In genomic region chr9:66507684-66508083, GRCm38 (mm10) we compare ENCODE assay signal across 25 mouse cellular contexts. TPM values are rescaled to one million over a fixed set of nuclear protein-coding genes. Genes with fewer than 3 reads are reported as not detected.
DNase-seq lines count a peak whose midpoint lies in the region; ATAC-seq and TF ChIP-seq lines count a peak whose summit lies in the region.
"Had no signal": no experiment of that assay in that cellular context is flagged by ENCODE, and none has a peak within 500 bp of the region (broad histone marks: within the 10 kb centered on the region; RNA-seq: fewer than 3 reads in every experiment).

No protein-coding gene starts in this region.

- no peaks in the 10 kb centered on the region for H3K27me3 ChIP-seq in heart, embryonic 12.5 days (replicated peaks)
- H3K27me3 ChIP-seq in liver, embryonic 12.5 days (replicated peaks), result no peaks in the 10 kb centered on the region
- no peaks in the 10 kb centered on the region for H3K27me3 ChIP-seq in liver, postnatal 0 days (ENCODE audit: insufficient read depth, low read length)
- no peaks in the 10 kb centered on the region for H3K27me3 ChIP-seq in neural tube, embryonic 12.5 days (replicated peaks)
- H3K27me3 ChIP-seq in neural tube, embryonic 15.5 days (replicated peaks), result no peaks in the 10 kb centered on the region
- H3K27me3 ChIP-seq: embryonic facial prominence, embryonic 12.5 days; midbrain, embryonic 12.5 days had no signal

- H3K36me3 ChIP-seq in heart, embryonic 12.5 days, result peaks cover 63% of the 10 kb centered on the region
- peaks cover 75% of the 10 kb centered on the region for H3K36me3 ChIP-seq in liver, embryonic 12.5 days
- peaks cover 68% of the 10 kb centered on the region for H3K36me3 ChIP-seq in liver, postnatal 0 days (replicated peaks; ENCODE audit: insufficient read depth, low read length)
- H3K36me3 ChIP-seq in neural tube, embryonic 12.5 days, result peaks cover 55% of the 10 kb centered on the region
- H3K36me3 ChIP-seq in neural tube, embryonic 15.5 days, result peaks cover 61% of the 10 kb centered on the region

- no peak for ATAC-seq in heart, embryonic 12.5 days (ENCODE audit: insufficient number of reproducible peaks, low FRiP score)
- ATAC-seq in liver, embryonic 12.5 days, result no peak
- no peak for ATAC-seq in liver, postnatal 0 days
- no peak for ATAC-seq in neural tube, embryonic 12.5 days (ENCODE audit: low FRiP score, low read depth)
- ATAC-seq in neural tube, embryonic 15.5 days (ENCODE audit: low FRiP score), result no peak
- ATAC-seq: forebrain, embryonic 16.5 days; intestine, postnatal 0 days had no signal

- no peaks in the 10 kb centered on the region for H3K9me3 ChIP-seq in heart, embryonic 12.5 days (replicated peaks)
- no peaks in the 10 kb centered on the region for H3K9me3 ChIP-seq in liver, embryonic 12.5 days (replicated peaks)
- no peaks in the 10 kb centered on the region for H3K9me3 ChIP-seq in liver, postnatal 0 days (ENCODE audit: low read length)
- no peaks in the 10 kb centered on the region for H3K9me3 ChIP-seq in neural tube, embryonic 12.5 days
- H3K9me3 ChIP-seq in neural tube, embryonic 15.5 days (replicated peaks), result no peaks in the 10 kb centered on the region
- H3K9me3 ChIP-seq: embryonic facial prominence, embryonic 12.5 days; midbrain, embryonic 12.5 days had no signal

- 82% methylated on average over 3 of the region's 3 CpGs for WGBS in heart, embryonic 12.5 days
- WGBS in liver, embryonic 12.5 days (ENCODE audit: insufficient replicate concordance), result 86% methylated on average over 3 of the region's 3 CpGs
- WGBS in liver, postnatal 0 days (ENCODE audit: insufficient replicate concordance), result 91% methylated on average over 3 of the region's 3 CpGs
- WGBS in neural tube, embryonic 12.5 days, result 85% methylated on average over 3 of the region's 3 CpGs
- WGBS in neural tube, embryonic 15.5 days, result 97% methylated on average over 3 of the region's 3 CpGs

- H3K4me1 ChIP-seq in heart, embryonic 12.5 days (replicated peaks), result peaks cover 30% of the 10 kb centered on the region
- H3K4me1 ChIP-seq in liver, embryonic 12.5 days, result peaks cover 94% of the 10 kb centered on the region
- H3K4me1 ChIP-seq in liver, postnatal 0 days (ENCODE audit: insufficient read depth), result peaks cover 40% of the 10 kb centered on the region
- H3K4me1 ChIP-seq in neural tube, embryonic 12.5 days, result peaks cover 28% of the 10 kb centered on the region
- H3K4me1 ChIP-seq in neural tube, embryonic 15.5 days, result peaks cover 19% of the 10 kb centered on the region

- H3K9ac ChIP-seq in heart, embryonic 12.5 days, result peak overlapping the region; percentile 4; the same call in 1 of the 2 replicates
- no peak overlapping the region for H3K9ac ChIP-seq in liver, embryonic 12.5 days
- H3K9ac ChIP-seq in liver, postnatal 0 days (replicated peaks), result no peak overlapping the region
- 0 out of 2 replicates have a peak overlapping the region, but pooled peaks have one; percentile 13 for H3K9ac ChIP-seq in neural tube, embryonic 12.5 days
- no peak overlapping the region for H3K9ac ChIP-seq in neural tube, embryonic 15.5 days (replicated peaks)
- H3K9ac ChIP-seq: embryonic facial prominence, embryonic 12.5 days; lung, embryonic 14.5 days; midbrain, embryonic 12.5 days had no signal

- no peak overlapping the region for H3K4me2 ChIP-seq in heart, embryonic 12.5 days
- no peak overlapping the region for H3K4me2 ChIP-seq in liver, embryonic 12.5 days
- no peak overlapping the region for H3K4me2 ChIP-seq in liver, postnatal 0 days (ENCODE audit: low read depth, low read length)
- no peak overlapping the region for H3K4me2 ChIP-seq in neural tube, embryonic 12.5 days (replicated peaks)
- no peak overlapping the region for H3K4me2 ChIP-seq in neural tube, embryonic 15.5 days
- H3K4me2 ChIP-seq: embryonic facial prominence, embryonic 12.5 days; lung, embryonic 14.5 days; midbrain, embryonic 12.5 days had no signal

- no peak overlapping the region for H3K4me3 ChIP-seq in heart, embryonic 12.5 days
- H3K4me3 ChIP-seq in liver, embryonic 12.5 days, result no peak overlapping the region
- H3K4me3 ChIP-seq in liver, postnatal 0 days (ENCODE audit: low read depth, low read length), result no peak overlapping the region
- H3K4me3 ChIP-seq in neural tube, embryonic 12.5 days, result no peak overlapping the region
- no peak overlapping the region for H3K4me3 ChIP-seq in neural tube, embryonic 15.5 days (replicated peaks)
- H3K4me3 ChIP-seq: embryonic facial prominence, embryonic 12.5 days; gastrocnemius, adult 2 months; midbrain, embryonic 12.5 days had no signal

- no peak for TF ChIP-seq EP300 in liver, postnatal 0 days (IDR thresholded peaks at IDR 0.05; ENCODE audit: low read depth)

- 0 out of 2 replicates have a peak overlapping the region, but pooled peaks have one; percentile 7 for H3K27ac ChIP-seq in heart, embryonic 12.5 days (ENCODE audit: poor library complexity, severe bottlenecking)
- H3K27ac ChIP-seq in liver, embryonic 12.5 days, result peak overlapping the region; percentile 34; the same call in 1 of the 2 replicates
- no peak overlapping the region for H3K27ac ChIP-seq in liver, postnatal 0 days (ENCODE audit: low read depth)
- no peak overlapping the region for H3K27ac ChIP-seq in neural tube, embryonic 12.5 days
- H3K27ac ChIP-seq in neural tube, embryonic 15.5 days (replicated peaks), result no peak overlapping the region
- H3K27ac ChIP-seq: embryonic facial prominence, embryonic 12.5 days; gastrocnemius, adult 2 months had no signal

- TF ChIP-seq CTCF in liver, postnatal 0 days (IDR thresholded peaks at IDR 0.05; ENCODE audit: low read depth), result no peak

- DNase-seq in cerebellum, adult 9-11 months, result peak; percentile 52
- no peak for DNase-seq in cerebellum, adult 9-10 months
- DNase-seq in heart, adult 18-20 months, result no peak
- no peak for DNase-seq in liver, postnatal 0 days
- DNase-seq: adrenal gland, postnatal 14 days; cerebellum, adult 2 months; embryo, embryonic 11 days; gastrocnemius, adult 2 months; gastrocnemius, postnatal 36 days; heart, postnatal 14 days; kidney, adult 9 months; kidney, postnatal 10 days; layer of hippocampus, adult 9-11 months; lung, embryonic 14.5 days; lung, postnatal 14 days; retina, postnatal 1 day; right cerebral cortex, postnatal 14 days had no signal

RNA-seq across cellular contexts. Expression of gene Fbxl22, which starts 6.7 kb away (rescaled TPM):
- 62.2 and 63.9 TPM in 2 replicates for polyA plus RNA-seq in heart, embryonic 12.5 days (2016; fragmentation: Nextera tagmentation; extraction: Ambion mirVana)
- total RNA-seq in heart, adult 18-20 months (2021), result 10 to 100 TPM; 35.6 to 38.2 TPM
- 0.64 and 0.77 TPM in 2 replicates for polyA plus RNA-seq in liver, embryonic 12.5 days (2016; fragmentation: Nextera tagmentation; extraction: Ambion mirVana)
- 0.51 and 0.88 TPM in 2 replicates for polyA plus RNA-seq in liver, postnatal 0 days (2015; fragmentation: Nextera tagmentation; extraction: Ambion mirVana)
- 2.8 and 2.9 TPM in 2 replicates for polyA plus RNA-seq in neural tube, embryonic 12.5 days (2016; fragmentation: Nextera tagmentation; extraction: Ambion mirVana)
- polyA plus RNA-seq in neural tube, embryonic 15.5 days (2015; fragmentation: Nextera tagmentation; extraction: Ambion mirVana), result 1.4 and 2.9 TPM in 2 replicates

Comparison
In these comparisons a context has a peak if more than half of its experiments do, and no peak if none do; other contexts are left out.
1. H3K27ac ChIP-seq: peak in heart, embryonic 12.5 days (single experiment) and liver, embryonic 12.5 days (single experiment); none in liver, postnatal 0 days (single experiment), neural tube, embryonic 12.5 days (single experiment) and neural tube, embryonic 15.5 days (single experiment).
2. H3K9ac ChIP-seq: peak in heart, embryonic 12.5 days (single experiment) and neural tube, embryonic 12.5 days (single experiment); none in liver, embryonic 12.5 days (single experiment), liver, postnatal 0 days (single experiment) and neural tube, embryonic 15.5 days (single experiment).
3. RNA of gene Fbxl22, which starts 6.7 kb away (polyA plus RNA-seq): 62.2 to 63.9 TPM in heart, embryonic 12.5 days; 2.8 to 2.9 TPM in neural tube, embryonic 12.5 days, 1.4 to 2.9 TPM in neural tube, embryonic 15.5 days, 0.64 to 0.77 TPM in liver, embryonic 12.5 days and 0.51 to 0.88 TPM in liver, postnatal 0 days; every median in the first group is over 10 times any median in the second.